Mouse (Mus musculus) embryonic facial prominence, embryonic 12.5 days (tissue): ENCODE results near the gene Olfr1369-ps1. TPM values are rescaled to one million over a fixed set of nuclear protein-coding genes. Genes with fewer than 3 reads are reported as not detected.

Experiments used
- polyA plus RNA-seq: library from polyadenylated mRNA; unstranded; fragments of >200 nt; fragmentation: Nextera tagmentation; extraction: Ambion mirVana; gene quantifications from 2 replicates; pipeline ENCODE4 v1.2.1, GENCODE M21; 2016

Gene Olfr1369-ps1
- polyA plus RNA-seq, 1 experiment from 2014 or later, result 0.04 TPM

Other genes starting within 250 kb of the Olfr1369-ps1 start
- 0.09 TPM in 1 of 2 replicates, not detected in the other for gene Olfr1370, start 36.5 kb upstream of the Olfr1369-ps1 start, polyA plus RNA-seq
- gene Olfr263, start 18.2 kb downstream of the Olfr1369-ps1 start, polyA plus RNA-seq, result not detected in 2 replicates
- gene Olfr1368, start 34.4 kb downstream of the Olfr1369-ps1 start, polyA plus RNA-seq, result not detected in 2 replicates
- gene Trim27, start 68.0 kb downstream of the Olfr1369-ps1 start, polyA plus RNA-seq, result 167 and 170 TPM in 2 replicates
- not detected in 2 replicates for gene Gpx5, start 181.2 kb downstream of the Olfr1369-ps1 start, polyA plus RNA-seq
- gene Gpx6, start 200.6 kb downstream of the Olfr1369-ps1 start, polyA plus RNA-seq, result 0.13 and 0.55 TPM in 2 replicates
- gene Olfr1367, start 235.4 kb downstream of the Olfr1369-ps1 start, polyA plus RNA-seq, result not detected in 2 replicates